Mouse (Mus musculus) cerebellum, postnatal 25 days (tissue): ENCODE data around the gene Il17rd.

ENCODE experiments used
- DNase-seq, 2 experiments: peaks; one replicate each; pipeline ENCODE4 v3.0.0; 2021; ENCODE audit warnings: mixed read lengths in 2 of 2

Il17rd gene

DNA sequence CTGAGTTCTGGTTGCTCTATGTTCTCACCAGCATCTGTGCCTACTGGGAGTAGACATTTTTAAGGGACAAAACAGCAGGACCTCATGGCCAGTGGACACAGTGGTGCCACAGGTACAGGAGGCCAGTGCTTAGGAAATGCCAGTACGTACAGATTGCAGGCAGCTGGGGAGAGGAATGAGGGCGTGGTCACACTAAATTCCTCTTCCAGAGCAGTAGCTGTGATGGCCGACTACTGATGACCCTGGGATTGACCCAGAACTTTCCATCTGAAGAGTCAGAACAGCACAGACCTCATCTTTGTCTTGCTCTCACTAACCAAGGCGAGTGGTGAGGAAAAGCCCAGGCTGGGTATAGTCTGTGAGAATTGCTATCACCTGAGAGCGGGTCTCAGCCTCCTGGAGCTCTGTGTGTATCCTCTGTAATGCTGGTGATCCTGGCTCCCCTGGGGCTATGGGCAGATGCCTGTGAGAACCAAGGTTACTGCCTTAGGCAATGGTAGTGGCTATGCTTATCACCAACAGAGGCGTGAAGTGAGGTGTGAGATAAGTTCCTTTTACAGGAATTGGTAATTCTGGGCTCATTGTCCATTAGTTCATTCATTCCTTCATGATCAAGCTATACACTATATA, 111.4 kb downstream of the Il17rd start:
- no peak for DNase-seq

DNA sequence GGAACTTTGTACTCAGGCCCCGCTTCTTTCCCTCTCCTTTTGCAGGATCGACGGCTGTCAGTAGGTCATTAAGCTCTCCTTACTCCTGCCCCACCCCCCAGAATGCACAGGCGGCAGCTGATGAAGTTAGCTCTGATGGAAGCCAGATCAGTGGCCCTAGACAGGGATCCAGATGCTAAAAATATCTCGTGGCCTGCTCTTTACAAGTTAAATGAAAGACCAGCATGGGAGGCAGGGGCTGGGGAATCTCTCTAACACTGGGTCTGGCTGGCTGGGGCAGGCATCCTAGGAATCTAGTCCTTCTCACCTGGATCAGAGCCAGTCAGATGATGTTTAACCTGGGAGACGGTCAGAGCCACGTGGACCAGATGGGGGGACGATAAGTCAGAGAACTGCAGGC, 112.7 kb downstream of the Il17rd start:
- no peak for DNase-seq

DNA sequence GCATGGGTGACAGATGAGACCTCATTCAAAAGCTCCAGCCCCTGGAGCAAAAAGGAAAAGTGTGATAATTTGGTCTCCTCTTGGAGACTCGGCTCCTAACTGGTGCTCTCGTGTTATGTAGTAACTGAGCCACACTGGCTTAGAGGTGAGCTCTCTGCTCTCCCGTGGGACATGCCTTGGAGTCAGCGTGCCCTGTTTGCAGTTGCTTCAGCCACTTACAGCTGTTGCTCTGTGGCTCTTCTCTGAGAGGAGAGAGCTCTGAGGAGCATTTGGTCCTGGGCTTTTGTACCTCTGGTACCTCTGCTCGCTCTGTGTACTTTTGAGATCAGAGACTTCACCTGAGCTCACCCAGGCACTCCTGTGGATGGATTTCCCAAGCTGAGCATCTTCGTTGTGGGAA, 116.3 kb downstream of the Il17rd start:
- DNase-seq = no peak

DNA sequence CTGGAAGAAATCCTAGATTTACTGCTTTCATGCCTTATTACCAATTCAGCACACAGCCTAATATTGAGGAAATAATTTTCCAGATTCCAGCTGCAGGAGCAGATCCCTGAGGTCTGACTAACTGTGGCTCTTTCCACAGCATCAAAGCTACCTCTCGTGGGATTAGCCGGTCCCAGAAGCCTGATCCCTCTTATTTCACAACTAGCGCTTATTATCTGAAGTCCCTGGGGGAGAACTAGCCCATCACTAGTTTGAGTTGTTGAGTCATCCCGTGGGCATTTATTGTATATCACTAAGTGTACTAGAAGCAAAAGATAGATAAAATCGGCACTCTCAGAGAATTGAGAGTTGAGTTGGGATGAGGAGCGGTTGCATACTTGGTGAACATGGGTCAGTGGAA, 117.3 kb downstream of the Il17rd start:
- DNase-seq = no peak
